Mouse (Mus musculus) adrenal gland, postnatal 25 days (tissue): ENCODE measurements around the gene Zdbf2. TPM values are rescaled to one million over a fixed set of nuclear protein-coding genes. Genes with fewer than 3 reads are reported as not detected.

ENCODE experiments used
- DNase-seq: peaks from one replicate; pipeline ENCODE4 v3.0.0; 2021; ENCODE audit warnings: mixed read lengths
- long read RNA-seq: library from polyadenylated mRNA; stranded (forward); transcript quantifications from one replicate; pipeline ENCODE4 v2.0.0, GENCODE M21; 2021
- total RNA-seq: library from RNA; stranded (reverse); gene quantifications from 2 replicates; pipeline ENCODE4 v1.2.3, GENCODE M21; 2021

The Zdbf2 gene
- total RNA-seq = 10.6 and 12.4 TPM in 2 replicates
- long read RNA-seq = 0 reads

GRCm38 (mm10) chr1:63272741-63273338 is at the start of gene Zdbf2:
Gene Zdbf2, plus strand, starts transcription at chr1:63273265.
- peak; percentile 55 for DNase-seq

GRCm38 (mm10) chr1:63225009-63225408 is 48.1 kb upstream of the Zdbf2 start:
- no peak for DNase-seq

- no peak for DNase-seq
Measured at GRCm38 (mm10) chr1:63225890-63226289, 47.2 kb upstream of the Zdbf2 start.

- DNase-seq = no peak
Measured at GRCm38 (mm10) chr1:63227241-63227640, 45.8 kb upstream of the Zdbf2 start.

GRCm38 (mm10) chr1:63237371-63237770 is 35.7 kb upstream of the Zdbf2 start:
- DNase-seq = no peak

- no peak for DNase-seq
Measured at GRCm38 (mm10) chr1:63239305-63239704, 33.8 kb upstream of the Zdbf2 start.

GRCm38 (mm10) chr1:63239751-63240150 is 33.3 kb upstream of the Zdbf2 start:
- DNase-seq = no peak

GRCm38 (mm10) chr1:63243854-63244253 is 29.2 kb upstream of the Zdbf2 start:
- no peak for DNase-seq

GRCm38 (mm10) chr1:63246862-63247521 is 26.1 kb upstream of the Zdbf2 start:
- DNase-seq = no peak

GRCm38 (mm10) chr1:63247831-63248359 is 25.2 kb upstream of the Zdbf2 start:
- DNase-seq = no peak

GRCm38 (mm10) chr1:63248360-63248851 is 24.7 kb upstream of the Zdbf2 start:
- no peak for DNase-seq

GRCm38 (mm10) chr1:63249261-63249660 is 23.8 kb upstream of the Zdbf2 start:
- no peak for DNase-seq

GRCm38 (mm10) chr1:63252351-63253209 is 20.5 kb upstream of the Zdbf2 start:
- DNase-seq = no peak

- DNase-seq = no peak
Measured at GRCm38 (mm10) chr1:63253291-63253690, 19.8 kb upstream of the Zdbf2 start.

- no peak for DNase-seq
Measured at GRCm38 (mm10) chr1:63255101-63255500, 18.0 kb upstream of the Zdbf2 start.

- DNase-seq = no peak
Measured at GRCm38 (mm10) chr1:63256083-63256482, 17.0 kb upstream of the Zdbf2 start.

GRCm38 (mm10) chr1:63258501-63258900 is 14.6 kb upstream of the Zdbf2 start:
- no peak for DNase-seq

GRCm38 (mm10) chr1:63259271-63259830 is 13.7 kb upstream of the Zdbf2 start:
- no peak for DNase-seq

- no peak for DNase-seq
Measured at GRCm38 (mm10) chr1:63259916-63260741, 12.9 kb upstream of the Zdbf2 start.

- DNase-seq = no peak
Measured at GRCm38 (mm10) chr1:63260742-63261033, 12.4 kb upstream of the Zdbf2 start.

- no peak for DNase-seq
Measured at GRCm38 (mm10) chr1:63261041-63261590, 11.9 kb upstream of the Zdbf2 start.
